ENCODE assay signal across 27 mouse cellular contexts in the genomic region with DNA sequence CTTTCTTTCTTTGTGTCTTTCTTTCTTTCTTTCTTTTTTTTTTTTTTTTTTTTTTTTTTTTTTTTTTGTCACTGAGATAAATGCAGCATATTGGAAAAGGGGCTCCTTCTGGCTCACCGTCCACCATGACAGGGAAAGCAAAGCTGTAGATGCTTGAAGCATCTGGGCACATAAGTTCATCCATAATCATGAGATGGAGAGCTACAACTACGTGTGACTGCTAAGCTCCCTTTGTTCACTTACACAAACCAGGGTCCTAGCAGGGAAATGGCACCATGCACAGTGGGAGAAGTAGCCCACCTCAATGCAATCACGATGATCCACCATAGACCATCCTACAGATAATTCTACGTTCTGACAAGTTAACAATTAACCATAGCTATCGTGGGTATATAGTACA.
A peak's percentile ranks its signal among the peaks of the same experiment; 100 is the strongest.
DNase-seq lines count a peak whose midpoint lies in the region; ATAC-seq and TF ChIP-seq lines count a peak whose summit lies in the region.
"Had no signal": no experiment of that assay in that cellular context is flagged by ENCODE, and none has a peak within 500 bp of the region (broad histone marks: within the 10 kb centered on the region; RNA-seq: fewer than 3 reads in every experiment).

No protein-coding gene starts in this region.

- H3K4me1 ChIP-seq in forebrain, embryonic 13.5 days: no peaks in the 10 kb centered on the region
- no peaks in the 10 kb centered on the region for H3K4me1 ChIP-seq in forebrain, embryonic 10.5 days
- H3K4me1 ChIP-seq in forebrain, embryonic 15.5 days: no peaks in the 10 kb centered on the region
- no peaks in the 10 kb centered on the region for H3K4me1 ChIP-seq in forebrain, embryonic 12.5 days
- no peaks in the 10 kb centered on the region for H3K4me1 ChIP-seq in hindbrain, embryonic 11.5 days (replicated peaks; ENCODE audit: control insufficient read depth, insufficient read depth, low read length)
- no peaks in the 10 kb centered on the region for H3K4me1 ChIP-seq in hindbrain, embryonic 14.5 days (replicated peaks; ENCODE audit: control insufficient read depth, insufficient read depth, low read length)
- H3K4me1 ChIP-seq in forebrain, postnatal 0 days (ENCODE audit: insufficient read depth): no peaks in the 10 kb centered on the region
- H3K4me1 ChIP-seq: embryonic facial prominence, embryonic 13.5 days; embryonic facial prominence, embryonic 15.5 days had no signal

- DNase-seq in forebrain, embryonic 10.5 days (ENCODE audit: extremely low spot score, low spot score): no peak
- DNase-seq in hindbrain, embryonic 11.5 days (ENCODE audit: low spot score): no peak
- DNase-seq in hindbrain, embryonic 14.5 days (ENCODE audit: low spot score): no peak
- peak; percentile 44 for DNase-seq in forebrain, postnatal 0 days
- DNase-seq in kidney, postnatal 14 days: no peak
- DNase-seq: adrenal gland, adult 8-10 months; adrenal gland, postnatal 14 days; adrenal gland, postnatal 36 days; B cell, adult 2 months; cerebellum, adult 11 months; cerebellum, adult 18-20 months; cerebellum, adult 8-10 months; cerebellum, adult 9-11 months; cerebellum, postnatal 14 days; cerebellum, postnatal 36 days; embryo, embryonic 11 days had no signal

- H3K4me3 ChIP-seq in forebrain, embryonic 13.5 days: no peak overlapping the region
- H3K4me3 ChIP-seq in forebrain, embryonic 10.5 days: no peak overlapping the region
- no peak overlapping the region for H3K4me3 ChIP-seq in forebrain, embryonic 15.5 days
- H3K4me3 ChIP-seq in forebrain, embryonic 12.5 days (replicated peaks): no peak overlapping the region
- no peak overlapping the region for H3K4me3 ChIP-seq in hindbrain, embryonic 11.5 days (ENCODE audit: low read depth, low read length)
- no peak overlapping the region for H3K4me3 ChIP-seq in hindbrain, embryonic 14.5 days (replicated peaks; ENCODE audit: low read length)
- H3K4me3 ChIP-seq in forebrain, postnatal 0 days (ENCODE audit: low read depth, low read length): no peak overlapping the region
- H3K4me3 ChIP-seq: embryonic facial prominence, embryonic 13.5 days; embryonic facial prominence, embryonic 15.5 days; erythroblast, embryonic 14.5 days had no signal

- TF ChIP-seq CTCF in forebrain, postnatal 0 days (IDR thresholded peaks at IDR 0.05; ENCODE audit: low read depth): no peak

- H3K27ac ChIP-seq in forebrain, embryonic 13.5 days: no peak overlapping the region
- H3K27ac ChIP-seq in forebrain, embryonic 10.5 days: no peak overlapping the region
- H3K27ac ChIP-seq in forebrain, embryonic 15.5 days (replicated peaks): 0 out of 2 replicates have a peak overlapping the region, but pooled peaks have one; percentile 9
- H3K27ac ChIP-seq in forebrain, embryonic 12.5 days: no peak overlapping the region
- H3K27ac ChIP-seq in hindbrain, embryonic 11.5 days (ENCODE audit: low read depth, low read length): no peak overlapping the region
- H3K27ac ChIP-seq in hindbrain, embryonic 14.5 days: no peak overlapping the region
- H3K27ac ChIP-seq in forebrain, postnatal 0 days (ENCODE audit: low read depth, low read length): peak overlapping the region; percentile 54; the same call in 1 of the 2 replicates
- H3K27ac ChIP-seq: embryonic facial prominence, embryonic 13.5 days; embryonic facial prominence, embryonic 15.5 days had no signal

- ATAC-seq in forebrain, embryonic 13.5 days: peak; percentile 67; the same call in 1 of the 2 replicates
- ATAC-seq in forebrain, embryonic 15.5 days (replicated peaks): peak; percentile 46; the same call in 1 of the 2 replicates
- no peak for ATAC-seq in forebrain, embryonic 12.5 days (ENCODE audit: low FRiP score)
- 0 out of 2 replicates have a peak, but pooled peaks have one; percentile 17 for ATAC-seq in hindbrain, embryonic 11.5 days (ENCODE audit: low FRiP score)
- no peak for ATAC-seq in hindbrain, embryonic 14.5 days (ENCODE audit: low FRiP score)
- peak; percentile 70 for ATAC-seq in forebrain, postnatal 0 days
- ATAC-seq: activated CD4-positive, CD25-positive, alpha-beta regulatory T cell, adult 4 months; CD4-positive, CD25-positive, alpha-beta regulatory T cell, adult 4 months; Patski had no signal

- H3K9me3 ChIP-seq in forebrain, embryonic 13.5 days (replicated peaks): no peaks in the 10 kb centered on the region
- no peaks in the 10 kb centered on the region for H3K9me3 ChIP-seq in forebrain, embryonic 10.5 days
- H3K9me3 ChIP-seq in forebrain, embryonic 15.5 days: no peaks in the 10 kb centered on the region
- no peaks in the 10 kb centered on the region for H3K9me3 ChIP-seq in forebrain, embryonic 12.5 days
- H3K9me3 ChIP-seq in hindbrain, embryonic 11.5 days (ENCODE audit: control insufficient read depth, low read length): no peaks in the 10 kb centered on the region
- H3K9me3 ChIP-seq in hindbrain, embryonic 14.5 days (ENCODE audit: control insufficient read depth, low read length): no peaks in the 10 kb centered on the region
- no peaks in the 10 kb centered on the region for H3K9me3 ChIP-seq in forebrain, postnatal 0 days (ENCODE audit: low read length)
- H3K9me3 ChIP-seq: embryonic facial prominence, embryonic 13.5 days; embryonic facial prominence, embryonic 15.5 days; G1E had no signal

- no peak overlapping the region for H3K4me2 ChIP-seq in forebrain, embryonic 13.5 days
- no peak overlapping the region for H3K4me2 ChIP-seq in forebrain, embryonic 15.5 days (replicated peaks)
- H3K4me2 ChIP-seq in forebrain, embryonic 12.5 days: no peak overlapping the region
- no peak overlapping the region for H3K4me2 ChIP-seq in hindbrain, embryonic 11.5 days (replicated peaks; ENCODE audit: low read depth, low read length)
- no peak overlapping the region for H3K4me2 ChIP-seq in hindbrain, embryonic 14.5 days (replicated peaks)
- H3K4me2 ChIP-seq in forebrain, postnatal 0 days (ENCODE audit: low read depth): no peak overlapping the region
- H3K4me2 ChIP-seq: embryonic facial prominence, embryonic 13.5 days; embryonic facial prominence, embryonic 15.5 days had no signal

- H3K27me3 ChIP-seq in forebrain, embryonic 13.5 days: no peaks in the 10 kb centered on the region
- no peaks in the 10 kb centered on the region for H3K27me3 ChIP-seq in forebrain, embryonic 10.5 days (ENCODE audit: poor library complexity, severe bottlenecking)
- H3K27me3 ChIP-seq in forebrain, embryonic 15.5 days: no peaks in the 10 kb centered on the region
- H3K27me3 ChIP-seq in forebrain, embryonic 12.5 days: no peaks in the 10 kb centered on the region
- no peaks in the 10 kb centered on the region for H3K27me3 ChIP-seq in hindbrain, embryonic 11.5 days (ENCODE audit: control insufficient read depth, insufficient read depth, low read length)
- H3K27me3 ChIP-seq in hindbrain, embryonic 14.5 days (ENCODE audit: control insufficient read depth, insufficient read depth, low read length): no peaks in the 10 kb centered on the region
- H3K27me3 ChIP-seq in forebrain, postnatal 0 days (ENCODE audit: insufficient read depth, low read length): no peaks in the 10 kb centered on the region
- H3K27me3 ChIP-seq: CH12.LX; embryonic facial prominence, embryonic 13.5 days; embryonic facial prominence, embryonic 15.5 days; Patski had no signal

- no peaks in the 10 kb centered on the region for H3K36me3 ChIP-seq in forebrain, embryonic 13.5 days (ENCODE audit: poor library complexity, severe bottlenecking)
- H3K36me3 ChIP-seq in forebrain, embryonic 10.5 days (replicated peaks): no peaks in the 10 kb centered on the region
- H3K36me3 ChIP-seq in forebrain, embryonic 15.5 days: no peaks in the 10 kb centered on the region
- H3K36me3 ChIP-seq in forebrain, embryonic 12.5 days (replicated peaks): no peaks in the 10 kb centered on the region
- H3K36me3 ChIP-seq in hindbrain, embryonic 11.5 days (ENCODE audit: control insufficient read depth, insufficient read depth, low read length): no peaks in the 10 kb centered on the region
- no peaks in the 10 kb centered on the region for H3K36me3 ChIP-seq in hindbrain, embryonic 14.5 days (replicated peaks; ENCODE audit: control insufficient read depth, insufficient read depth)
- H3K36me3 ChIP-seq in forebrain, postnatal 0 days (ENCODE audit: insufficient read depth): no peaks in the 10 kb centered on the region
- H3K36me3 ChIP-seq: embryonic facial prominence, embryonic 13.5 days; embryonic facial prominence, embryonic 15.5 days; G1E had no signal

- H3K9ac ChIP-seq in forebrain, embryonic 13.5 days: no peak overlapping the region
- no peak overlapping the region for H3K9ac ChIP-seq in forebrain, embryonic 15.5 days (replicated peaks)
- no peak overlapping the region for H3K9ac ChIP-seq in forebrain, embryonic 12.5 days
- H3K9ac ChIP-seq in hindbrain, embryonic 11.5 days (ENCODE audit: low read depth, low read length): no peak overlapping the region
- no peak overlapping the region for H3K9ac ChIP-seq in hindbrain, embryonic 14.5 days
- H3K9ac ChIP-seq in forebrain, postnatal 0 days: no peak overlapping the region
- H3K9ac ChIP-seq: embryonic facial prominence, embryonic 13.5 days; embryonic facial prominence, embryonic 15.5 days had no signal

- WGBS in forebrain, embryonic 13.5 days: 79% methylated on average over 5 of the region's 5 CpGs
- WGBS in forebrain, embryonic 10.5 days: 86% methylated on average over 5 of the region's 5 CpGs
- WGBS in forebrain, embryonic 15.5 days: 69% methylated on average over 5 of the region's 5 CpGs
- 80% methylated on average over 5 of the region's 5 CpGs for WGBS in forebrain, embryonic 12.5 days
- 71% methylated on average over 5 of the region's 5 CpGs for WGBS in hindbrain, embryonic 11.5 days
- WGBS in hindbrain, embryonic 14.5 days: 74% methylated on average over 5 of the region's 5 CpGs
- 62% methylated on average over 5 of the region's 5 CpGs for WGBS in forebrain, postnatal 0 days

Comparison
In these comparisons a context has a peak if more than half of its experiments do, and no peak if none do; other contexts are left out.
1. ATAC-seq: peak in forebrain, embryonic 13.5 days (single experiment), forebrain, embryonic 15.5 days (single experiment), hindbrain, embryonic 11.5 days (single experiment) and forebrain, postnatal 0 days (single experiment); none in forebrain, embryonic 12.5 days (single experiment) and hindbrain, embryonic 14.5 days (single experiment).
2. H3K27ac ChIP-seq: peak in forebrain, embryonic 15.5 days (single experiment) and forebrain, postnatal 0 days (single experiment); none in forebrain, embryonic 13.5 days (single experiment), forebrain, embryonic 10.5 days (single experiment), forebrain, embryonic 12.5 days (single experiment), hindbrain, embryonic 11.5 days (single experiment) and hindbrain, embryonic 14.5 days (single experiment).